Mouse (Mus musculus) heart, postnatal 0 days (tissue): Measurements from ENCODE around the gene Irf2bpl. TPM values are rescaled to one million over a fixed set of nuclear protein-coding genes. Genes with fewer than 3 reads are reported as not detected.

Experiments used
- ATAC-seq: fragments of 200-750 bp; cut with Nextera tagmentation; 2 replicates; pipeline ENCODE4 v1.8.0; 2017; ENCODE audit warnings: low read depth, moderate number of reproducible peaks, moderate library complexity; ENCODE audit not compliant: insufficient read depth
- DNase-seq: peaks from one replicate; pipeline ENCODE4 v3.0.0-alpha.2; 2016; ENCODE audit warnings: low spot score
- H3K27ac ChIP-seq: fragments of 300-500 bp; sonication (generic); 2 replicates; pipeline ENCODE4 v1.5.1; 2014; ENCODE audit warnings: low read depth, mild to moderate bottlenecking
- H3K27me3 ChIP-seq: fragments of 300-500 bp; sonication (generic); 2 replicates; pipeline ENCODE4 v1.6.1; 2014; ENCODE audit warnings: low read length, mixed read lengths; ENCODE audit not compliant: control insufficient read depth, insufficient read depth
- H3K36me3 ChIP-seq: fragments of 300-500 bp; sonication (generic); replicated peaks from 2 replicates; pipeline ENCODE4 v1.6.1; 2014; ENCODE audit warnings: low read length, mixed read lengths; ENCODE audit not compliant: control insufficient read depth, insufficient read depth
- H3K4me1 ChIP-seq: fragments of 300-500 bp; sonication (generic); 2 replicates; pipeline ENCODE4 v1.6.1; 2014; ENCODE audit warnings: antibody characterized with exemption; ENCODE audit not compliant: control insufficient read depth, insufficient read depth
- H3K4me2 ChIP-seq: fragments of 300-500 bp; sonication (generic); 2 replicates; pipeline ENCODE4 v1.6.1; 2014; ENCODE audit warnings: low read depth, mild to moderate bottlenecking, low read length, moderate library complexity
- H3K4me3 ChIP-seq: fragments of 300-500 bp; sonication (generic); 2 replicates; pipeline ENCODE4 v1.5.1; 2014; ENCODE audit warnings: low read depth, low read length
- H3K9ac ChIP-seq: fragments of 300-500 bp; sonication (generic); replicated peaks from 2 replicates; pipeline ENCODE4 v1.6.1; 2014; ENCODE audit warnings: low read depth, low read length, mixed read lengths
- H3K9me3 ChIP-seq: fragments of 300-500 bp; sonication (generic); replicated peaks from 2 replicates; pipeline ENCODE4 v1.6.1; 2016; ENCODE audit warnings: low read length; ENCODE audit not compliant: control insufficient read depth
- CTCF ChIP-seq: IDR thresholded peaks from 2 replicates; pipeline ENCODE4 v1.5.1; 2016; ENCODE audit warnings: antibody characterized with exemption, control low read depth, low read depth
- EP300 ChIP-seq: IDR thresholded peaks from 2 replicates; pipeline ENCODE4 v1.6.1; 2016; ENCODE audit warnings: antibody characterized with exemption, low read depth
- WGBS: fragments of 180-500 bp; shearing (Covaris S2); extraction: QIAGEN DNeasy Blood & Tissue Kit; methylation state at CpG from one replicate; pipeline ENCODE4 v1.1.7; 2014; 5-methylcytosine and 5-hydroxymethylcytosine counted together
- polyA plus RNA-seq: library from polyadenylated mRNA; unstranded; fragments of >200 nt; fragmentation: Nextera tagmentation; extraction: Ambion mirVana; gene quantifications from 2 replicates; pipeline ENCODE4 v1.2.1, GENCODE M21; 2015
- total RNA-seq: library from RNA; depleted of rRNA; stranded (reverse); fragments of >200 nt; gene quantifications from 2 replicates; pipeline ENCODE4 v1.2.3, GENCODE M21; 2014; ENCODE audit warnings: low replicate concordance

Gene Irf2bpl
- total and polyA plus RNA-seq, 2 experiments from 2014 or later = 30.0 to 74.0 TPM

- no peak overlapping the region for H3K4me2 ChIP-seq
- H3K27ac ChIP-seq = peak overlapping the region; percentile 100
- WGBS = 65% methylated on average over 12 of the region's 12 CpGs
- H3K27me3 ChIP-seq = no peaks in the 10 kb centered on the region
- ATAC-seq (no peak), DNase-seq (no peak)
- H3K36me3 ChIP-seq = no peaks in the 10 kb centered on the region
- H3K4me1 ChIP-seq = peaks cover 59% of the 10 kb centered on the region
- H3K9ac ChIP-seq = peak overlapping the region; percentile 37
- TF ChIP-seq CTCF (peak; percentile 17), EP300 (no peak)
- H3K9me3 ChIP-seq = no peaks in the 10 kb centered on the region
- no peak overlapping the region for H3K4me3 ChIP-seq
Observed at GRCm38 (mm10) chr12:86890091-86890720, 5.6 kb upstream of the Irf2bpl start.

- WGBS = 7% methylated on average over 7 of the region's 7 CpGs
- peak overlapping the region; percentile 57 for H3K4me2 ChIP-seq
- no peak for ATAC-seq
- TF ChIP-seq EP300 (no peak), CTCF (no peak)
- H3K4me3 ChIP-seq = peak overlapping the region; percentile 37
- DNase-seq = peak; percentile 65
- peaks cover 55% of the 10 kb centered on the region for H3K4me1 ChIP-seq
- H3K27ac ChIP-seq = peak overlapping the region; percentile 100
- H3K27me3 ChIP-seq = no peaks in the 10 kb centered on the region
- H3K9ac ChIP-seq = peak overlapping the region; percentile 60
- no peaks in the 10 kb centered on the region for H3K36me3 ChIP-seq
- H3K9me3 ChIP-seq = no peaks in the 10 kb centered on the region
Observed at GRCm38 (mm10) chr12:86889103-86889644, 4.6 kb upstream of the Irf2bpl start.

- Histone ChIP-seq H3K4me1 (peaks cover 48% of the 10 kb centered on the region), H3K27me3 (0 out of 2 replicates have a peak, but pooled peaks cover 3% of the 10 kb centered on the region), H3K4me2 (peak overlapping the region; percentile 57), H3K9me3 (no peaks in the 10 kb centered on the region), H3K27ac (peak overlapping the region; percentile 100), H3K36me3 (no peaks in the 10 kb centered on the region), H3K9ac (peak overlapping the region; percentile 60), H3K4me3 (peak overlapping the region; percentile 37)
- TF ChIP-seq EP300 = peak; percentile 51
- peak; percentile 42 for TF ChIP-seq CTCF
- ATAC-seq (peak; percentile 46), DNase-seq (peak; percentile 88)
- WGBS = under 1% methylated on average over 46 of the region's 47 CpGs
Observed at GRCm38 (mm10) chr12:86888130-86889069, 3.8 kb upstream of the Irf2bpl start.

- WGBS = 47% methylated on average over 14 of the region's 14 CpGs
- H3K36me3 ChIP-seq = no peaks in the 10 kb centered on the region
Observed at GRCm38 (mm10) chr12:86887381-86888129, 3.0 kb upstream of the Irf2bpl start.

GRCm38 (mm10) chr12:86886446-86886965 is 1.9 kb upstream of the Irf2bpl start:
- Histone ChIP-seq H3K27ac (peak overlapping the region; percentile 100; the same call in 1 of the 2 replicates), H3K4me1 (peaks cover 44% of the 10 kb centered on the region), H3K9ac (no peak overlapping the region), H3K36me3 (0 out of 2 replicates have a peak, but pooled peaks cover 4% of the 10 kb centered on the region), H3K27me3 (0 out of 2 replicates have a peak, but pooled peaks cover 3% of the 10 kb centered on the region), H3K4me2 (no peak overlapping the region), H3K9me3 (no peaks in the 10 kb centered on the region), H3K4me3 (no peak overlapping the region)
- ATAC-seq (no peak), DNase-seq (no peak)
- 75% methylated on average over 7 of the region's 7 CpGs for WGBS
- TF ChIP-seq EP300 = no peak
- no peak for TF ChIP-seq CTCF

More at GRCm38 (mm10) chr12:86887381-86888129, 3.0 kb upstream of the Irf2bpl start:
- peak overlapping the region; percentile 37; the same call in 1 of the 2 replicates for H3K4me3 ChIP-seq
- ATAC-seq = no peak
- H3K4me1 ChIP-seq = peaks cover 42% of the 10 kb centered on the region
- no peak for DNase-seq
- H3K9ac ChIP-seq = peak overlapping the region; percentile 60
- H3K9me3 ChIP-seq = no peaks in the 10 kb centered on the region
- peak overlapping the region; percentile 100 for H3K27ac ChIP-seq
- 0 out of 2 replicates have a peak, but pooled peaks cover 3% of the 10 kb centered on the region for H3K27me3 ChIP-seq
- H3K4me2 ChIP-seq = peak overlapping the region; percentile 57
- no peak for TF ChIP-seq CTCF
- no peak for TF ChIP-seq EP300
